Mouse (Mus musculus): Measurements from ENCODE around the gene Kpna2. TPM values are rescaled to one million over a fixed set of nuclear protein-coding genes. Genes with fewer than 3 reads are reported as not detected.
A peak's percentile ranks its signal among the peaks of the same experiment; 100 is the strongest.
"Not testable (repeated sequence)": the region's sequence is repeated elsewhere in the genome, so short reads cannot be mapped to it uniquely, and the experiment has no call there.

Kpna2 gene
- polyA plus RNA-seq, 1 experiment from 2014 or later, result 632 TPM

DNA sequence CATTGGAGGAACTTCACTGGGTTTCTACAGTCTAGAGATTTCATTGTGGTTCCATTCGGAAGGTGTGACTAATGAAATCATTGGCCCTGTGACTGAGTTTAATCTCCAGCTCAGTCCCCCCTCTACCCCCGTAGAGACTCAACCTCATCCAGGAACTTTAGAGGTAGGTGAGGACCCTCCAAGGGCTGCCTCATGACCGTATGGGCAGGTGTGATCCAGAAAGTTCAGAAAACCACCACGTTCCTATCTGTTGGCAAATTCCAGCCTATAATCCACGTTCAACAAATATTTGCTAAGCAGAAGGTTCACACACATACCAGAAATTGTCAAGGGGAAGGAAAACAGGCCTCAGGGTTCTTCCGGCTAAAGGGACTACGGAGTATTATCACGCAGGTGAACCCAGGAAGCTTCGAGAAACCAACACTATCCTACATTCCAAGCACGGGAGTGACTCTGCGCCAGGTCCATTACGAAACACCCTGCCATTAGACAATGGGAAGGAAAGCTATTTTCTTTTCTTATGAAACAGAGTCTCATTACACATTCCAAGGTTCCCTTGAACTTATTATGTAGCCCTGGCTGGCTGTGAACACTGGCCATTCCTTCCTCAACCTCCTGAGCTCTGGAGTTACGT is 22.8 kb upstream of the Kpna2 start:
- H3K9me3 ChIP-seq (ENCODE audit: control insufficient read depth, low read length), result no peaks in the 10 kb centered on the region
- no peak overlapping the region for H3K27ac ChIP-seq (ENCODE audit: low read depth, low read length)
- peaks cover 12% of the 10 kb centered on the region for H3K4me1 ChIP-seq (ENCODE audit: control insufficient read depth, insufficient read depth, low read length)
- no peak overlapping the region for H3K9ac ChIP-seq (ENCODE audit: low read length)
- ATAC-seq (ENCODE audit: insufficient read depth, low FRiP score, low TSS enrichment), result no peak
- 90% methylated on average over 13 of the region's 13 CpGs for WGBS
- no peak overlapping the region for H3K4me3 ChIP-seq (ENCODE audit: low read depth, low read length)
- DNase-seq (ENCODE audit: low spot score), result no peak
- no peak overlapping the region for H3K4me2 ChIP-seq (ENCODE audit: low read depth)
- no peaks in the 10 kb centered on the region for H3K27me3 ChIP-seq (ENCODE audit: control insufficient read depth, insufficient read depth, low read length)
- H3K36me3 ChIP-seq (ENCODE audit: control insufficient read depth, insufficient read depth, low read length), result no peaks in the 10 kb centered on the region

- not testable (repeated sequence) for ATAC-seq (ENCODE audit: insufficient read depth, low FRiP score, low TSS enrichment); H3K4me1 ChIP-seq (ENCODE audit: control insufficient read depth, insufficient read depth, low read length); H3K9ac ChIP-seq (ENCODE audit: low read length); DNase-seq (ENCODE audit: low spot score); H3K27ac ChIP-seq (ENCODE audit: low read depth, low read length); H3K4me3 ChIP-seq (ENCODE audit: low read depth, low read length); H3K4me2 ChIP-seq (ENCODE audit: low read depth); H3K9me3 ChIP-seq (ENCODE audit: control insufficient read depth, low read length); H3K27me3 ChIP-seq (ENCODE audit: control insufficient read depth, insufficient read depth, low read length); H3K36me3 ChIP-seq (ENCODE audit: control insufficient read depth, insufficient read depth, low read length)
- WGBS, result 88% methylated on average over 3 of the region's 5 CpGs
Measured at GRCm38 (mm10) chr11:107019722-107020121, 20.4 kb upstream of the Kpna2 start.

- WGBS, result 67% methylated on average over 4 of the region's 4 CpGs
- no peaks in the 10 kb centered on the region for H3K36me3 ChIP-seq (ENCODE audit: control insufficient read depth, insufficient read depth, low read length)
- ATAC-seq (ENCODE audit: insufficient read depth, low FRiP score, low TSS enrichment), result no peak
Measured at GRCm38 (mm10) chr11:107019318-107019717, 20.0 kb upstream of the Kpna2 start.

GRCm38 (mm10) chr11:107018606-107019005 is 19.3 kb upstream of the Kpna2 start:
- DNase-seq (ENCODE audit: low spot score) (peak; percentile 35), ATAC-seq (ENCODE audit: insufficient read depth, low FRiP score, low TSS enrichment) (no peak)
- no peak overlapping the region for H3K4me2 ChIP-seq (ENCODE audit: low read depth)
- H3K36me3 ChIP-seq (ENCODE audit: control insufficient read depth, insufficient read depth, low read length), result no peaks in the 10 kb centered on the region
- H3K27me3 ChIP-seq (ENCODE audit: control insufficient read depth, insufficient read depth, low read length), result no peaks in the 10 kb centered on the region
- no peak overlapping the region for H3K4me3 ChIP-seq (ENCODE audit: low read depth, low read length)
- H3K27ac ChIP-seq (ENCODE audit: low read depth, low read length), result no peak overlapping the region
- H3K9me3 ChIP-seq (ENCODE audit: control insufficient read depth, low read length), result no peaks in the 10 kb centered on the region
- no peak overlapping the region for H3K9ac ChIP-seq (ENCODE audit: low read length)
- H3K4me1 ChIP-seq (ENCODE audit: control insufficient read depth, insufficient read depth, low read length), result no peaks in the 10 kb centered on the region
- WGBS, result 32% methylated on average over 8 of the region's 8 CpGs

More at GRCm38 (mm10) chr11:107019318-107019717, 20.0 kb upstream of the Kpna2 start:
- Histone ChIP-seq H3K27me3 (ENCODE audit: control insufficient read depth, insufficient read depth, low read length) (no peaks in the 10 kb centered on the region), H3K4me1 (ENCODE audit: control insufficient read depth, insufficient read depth, low read length) (no peaks in the 10 kb centered on the region; the same call in 1 of the 2 replicates), H3K4me3 (ENCODE audit: low read depth, low read length) (no peak overlapping the region), H3K4me2 (ENCODE audit: low read depth) (no peak overlapping the region), H3K27ac (ENCODE audit: low read depth, low read length) (no peak overlapping the region), H3K9ac (ENCODE audit: low read length) (no peak overlapping the region), H3K9me3 (ENCODE audit: control insufficient read depth, low read length) (no peaks in the 10 kb centered on the region)
- DNase-seq (ENCODE audit: low spot score), result no peak

DNA sequence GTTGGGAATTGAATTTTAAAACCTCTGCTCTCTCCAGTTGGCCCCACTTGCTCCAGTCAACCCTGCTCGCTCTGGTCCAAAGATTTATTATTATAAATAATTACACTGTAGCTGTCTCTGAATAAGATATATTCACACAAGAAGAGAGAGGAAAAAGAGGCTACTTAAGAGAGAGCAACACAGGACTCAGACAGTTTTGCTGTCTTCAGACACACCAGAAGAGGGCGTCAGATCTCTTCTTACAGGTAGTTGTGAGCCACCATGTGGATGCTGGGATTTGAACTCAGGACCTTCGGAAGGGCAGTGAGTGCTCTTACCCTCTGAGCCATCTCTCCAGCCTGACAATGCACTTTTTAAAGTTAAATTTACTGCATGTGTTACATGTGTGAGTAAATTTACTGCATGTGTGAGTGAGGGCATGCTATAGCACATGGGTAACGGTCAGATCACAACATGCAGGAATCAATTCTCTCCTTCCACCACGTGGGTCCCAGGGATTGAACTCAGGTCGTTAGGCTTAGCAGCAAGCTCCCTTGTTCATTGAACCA is 18.1 kb upstream of the Kpna2 start:
- Histone ChIP-seq H3K9me3 (ENCODE audit: control insufficient read depth, low read length) (no peaks in the 10 kb centered on the region), H3K4me1 (ENCODE audit: control insufficient read depth, insufficient read depth, low read length) (no peaks in the 10 kb centered on the region), H3K9ac (ENCODE audit: low read length) (no peak overlapping the region), H3K27me3 (ENCODE audit: control insufficient read depth, insufficient read depth, low read length) (no peaks in the 10 kb centered on the region), H3K27ac (ENCODE audit: low read depth, low read length) (no peak overlapping the region), H3K4me2 (ENCODE audit: low read depth) (no peak overlapping the region), H3K36me3 (ENCODE audit: control insufficient read depth, insufficient read depth, low read length) (no peaks in the 10 kb centered on the region), H3K4me3 (ENCODE audit: low read depth, low read length) (no peak overlapping the region)
- ATAC-seq (ENCODE audit: insufficient read depth, low FRiP score, low TSS enrichment) (no peak), DNase-seq (ENCODE audit: low spot score) (no peak)
- 64% methylated on average over 6 of the region's 6 CpGs for WGBS

- no peaks in the 10 kb centered on the region for H3K36me3 ChIP-seq (ENCODE audit: control insufficient read depth, insufficient read depth, low read length)
- no peaks in the 10 kb centered on the region for H3K9me3 ChIP-seq (ENCODE audit: control insufficient read depth, low read length)
- DNase-seq (ENCODE audit: low spot score) (no peak), ATAC-seq (ENCODE audit: insufficient read depth, low FRiP score, low TSS enrichment) (no peak)
- H3K4me3 ChIP-seq (ENCODE audit: low read depth, low read length), result no peak overlapping the region
- no peaks in the 10 kb centered on the region for H3K4me1 ChIP-seq (ENCODE audit: control insufficient read depth, insufficient read depth, low read length)
- 42% methylated on average over 1 of the region's 1 CpGs for WGBS
- H3K27me3 ChIP-seq (ENCODE audit: control insufficient read depth, insufficient read depth, low read length), result no peaks in the 10 kb centered on the region
- no peak overlapping the region for H3K9ac ChIP-seq (ENCODE audit: low read length)
- H3K27ac ChIP-seq (ENCODE audit: low read depth, low read length), result no peak overlapping the region
- H3K4me2 ChIP-seq (ENCODE audit: low read depth), result no peak overlapping the region
Measured at GRCm38 (mm10) chr11:107016893-107017292, 17.6 kb upstream of the Kpna2 start.

- H3K4me1 ChIP-seq (ENCODE audit: control insufficient read depth, insufficient read depth, low read length); H3K4me3 ChIP-seq (ENCODE audit: low read depth, low read length); H3K9me3 ChIP-seq (ENCODE audit: control insufficient read depth, low read length); ATAC-seq (ENCODE audit: insufficient read depth, low FRiP score, low TSS enrichment); H3K4me2 ChIP-seq (ENCODE audit: low read depth); DNase-seq (ENCODE audit: low spot score); H3K27ac ChIP-seq (ENCODE audit: low read depth, low read length); H3K36me3 ChIP-seq (ENCODE audit: control insufficient read depth, insufficient read depth, low read length); H3K9ac ChIP-seq (ENCODE audit: low read length); H3K27me3 ChIP-seq (ENCODE audit: control insufficient read depth, insufficient read depth, low read length): not testable (repeated sequence)
- 73% methylated on average over 11 of the region's 11 CpGs for WGBS
Measured at GRCm38 (mm10) chr11:107015535-107016187, 16.3 kb upstream of the Kpna2 start.

DNA sequence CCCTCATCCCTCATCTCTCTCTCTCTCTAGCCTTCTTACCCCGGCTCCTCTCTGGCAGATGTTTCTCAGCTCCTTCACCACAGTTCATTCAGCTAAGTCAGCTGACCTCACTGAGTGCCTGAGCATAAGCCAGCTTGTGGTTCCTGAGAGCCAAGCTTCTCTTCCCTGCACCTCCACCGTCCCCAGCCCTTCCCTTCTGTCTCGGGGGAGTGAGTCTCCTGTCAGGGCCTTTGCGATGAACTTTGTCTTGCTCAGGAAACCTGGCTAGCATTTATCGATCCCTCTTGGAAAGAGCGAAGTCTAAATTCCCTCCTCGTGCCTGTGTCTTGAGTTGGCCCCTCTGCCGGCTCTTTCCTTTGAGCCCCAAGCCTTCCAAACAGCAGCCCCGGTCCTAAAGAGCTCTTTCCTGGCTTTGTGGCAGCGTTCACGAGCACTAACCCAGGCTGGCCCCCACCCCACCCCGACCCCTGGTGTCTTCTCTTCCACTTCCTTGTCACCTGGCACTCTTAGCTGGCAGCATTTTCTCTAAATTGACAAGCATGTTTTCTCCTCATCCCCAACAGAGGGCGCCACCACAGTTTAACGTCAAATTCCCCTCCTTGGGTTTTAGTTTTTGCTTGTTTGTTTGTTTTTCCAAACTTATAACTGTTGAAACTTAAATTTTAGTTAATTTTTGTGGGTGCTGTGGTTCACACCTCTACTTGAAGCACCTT is 15.4 kb upstream of the Kpna2 start:
- 46% methylated on average over 14 of the region's 14 CpGs for WGBS
- Histone ChIP-seq H3K4me3 (ENCODE audit: low read depth, low read length) (no peak overlapping the region), H3K4me1 (ENCODE audit: control insufficient read depth, insufficient read depth, low read length) (no peaks in the 10 kb centered on the region), H3K36me3 (ENCODE audit: control insufficient read depth, insufficient read depth, low read length) (no peaks in the 10 kb centered on the region), H3K4me2 (ENCODE audit: low read depth) (no peak overlapping the region), H3K27ac (ENCODE audit: low read depth, low read length) (no peak overlapping the region), H3K27me3 (ENCODE audit: control insufficient read depth, insufficient read depth, low read length) (no peaks in the 10 kb centered on the region), H3K9me3 (ENCODE audit: control insufficient read depth, low read length) (no peaks in the 10 kb centered on the region), H3K9ac (ENCODE audit: low read length) (no peak overlapping the region)
- DNase-seq (ENCODE audit: low spot score), result no peak
- no peak for ATAC-seq (ENCODE audit: insufficient read depth, low FRiP score, low TSS enrichment)

Measured in neural tube, embryonic 11.5 days (tissue).